30 mouse cellular contexts compared by ENCODE assay signal in genomic region chr13:97230101-97230500, GRCm38 (mm10).
"Had no signal": no experiment of that assay in that cellular context is flagged by ENCODE, and none has a peak within 500 bp of the region (broad histone marks: within the 10 kb centered on the region; RNA-seq: fewer than 3 reads in every experiment).

No protein-coding gene starts in this region.

- H3K27me3 ChIP-seq: limb, embryonic 13.5 days; limb, embryonic 15.5 days; liver, embryonic 12.5 days; liver, embryonic 13.5 days; liver, embryonic 15.5 days; lung, embryonic 15.5 days; midbrain, embryonic 12.5 days; midbrain, embryonic 13.5 days; midbrain, embryonic 15.5 days; neural tube, embryonic 12.5 days had no signal

- DNase-seq: left cerebral cortex, postnatal 4 days; liver, embryonic 13.5 days; liver, postnatal 0 days; lung, adult 18-20 months; lung, adult 2 months; lung, embryonic 14.5 days; lung, postnatal 10 days; lung, postnatal 14 days; lung, postnatal 36 days; lung, postnatal 4 days; midbrain, embryonic 14.5 days had no signal

- H3K4me3 ChIP-seq: left cerebral cortex, adult 2 months; limb, embryonic 10.5 days; limb, embryonic 12.5 days; limb, embryonic 13.5 days; limb, embryonic 15.5 days; liver, embryonic 12.5 days; liver, embryonic 13.5 days; liver, embryonic 15.5 days; lung, embryonic 15.5 days; megakaryocyte, embryonic 14.5 days; midbrain, embryonic 10.5 days; midbrain, embryonic 12.5 days; midbrain, embryonic 13.5 days; midbrain, embryonic 15.5 days; myocyte; neural tube, embryonic 12.5 days had no signal

- H3K9ac ChIP-seq: limb, embryonic 12.5 days; limb, embryonic 13.5 days; limb, embryonic 15.5 days; liver, embryonic 12.5 days; liver, embryonic 13.5 days; liver, embryonic 14.5 days; liver, embryonic 15.5 days; liver, postnatal 0 days; lung, embryonic 14.5 days; lung, embryonic 15.5 days; midbrain, embryonic 12.5 days; midbrain, embryonic 13.5 days; midbrain, embryonic 15.5 days; neural tube, embryonic 12.5 days had no signal

- H3K4me1 ChIP-seq: liver, embryonic 12.5 days; midbrain, embryonic 12.5 days had no signal

- H3K9me3 ChIP-seq: limb, embryonic 10.5 days; limb, embryonic 15.5 days; liver, embryonic 12.5 days; liver, embryonic 13.5 days; liver, embryonic 15.5 days; lung, embryonic 15.5 days; midbrain, embryonic 12.5 days; midbrain, embryonic 15.5 days had no signal

- H3K4me2 ChIP-seq: limb, embryonic 12.5 days; limb, embryonic 13.5 days; limb, embryonic 15.5 days; liver, embryonic 11.5 days; liver, embryonic 12.5 days; liver, embryonic 13.5 days; liver, embryonic 15.5 days; lung, embryonic 14.5 days; lung, embryonic 15.5 days; midbrain, embryonic 12.5 days; midbrain, embryonic 13.5 days; midbrain, embryonic 15.5 days; neural tube, embryonic 12.5 days had no signal

- H3K36me3 ChIP-seq: limb, embryonic 10.5 days; limb, embryonic 12.5 days; limb, embryonic 13.5 days; limb, embryonic 15.5 days; liver, embryonic 12.5 days; liver, embryonic 13.5 days; liver, embryonic 15.5 days; lung, embryonic 15.5 days; midbrain, embryonic 10.5 days; midbrain, embryonic 12.5 days; midbrain, embryonic 13.5 days; midbrain, embryonic 15.5 days; neural tube, embryonic 12.5 days had no signal

- H3K27ac ChIP-seq: left cerebral cortex, adult 2 months; limb, embryonic 10.5 days; limb, embryonic 12.5 days; limb, embryonic 13.5 days; limb, embryonic 15.5 days; liver, embryonic 12.5 days; liver, embryonic 13.5 days; liver, embryonic 14.5 days; liver, embryonic 15.5 days; lung, embryonic 15.5 days; macrophage; midbrain, embryonic 10.5 days; midbrain, embryonic 12.5 days; midbrain, embryonic 13.5 days; midbrain, embryonic 15.5 days; neural tube, embryonic 12.5 days had no signal

- ATAC-seq: liver, embryonic 12.5 days; liver, postnatal 0 days; lung, postnatal 0 days; midbrain, embryonic 13.5 days; midbrain, embryonic 15.5 days had no signal
